Mouse (Mus musculus) urinary bladder, postnatal 14 days (tissue): ENCODE measurements around the gene Capns1.
"Not testable (repeated sequence)": the region's sequence is repeated elsewhere in the genome, so short reads cannot be mapped to it uniquely, and the experiment has no call there.

Source experiments
- DNase-seq: peaks from one replicate; pipeline ENCODE4 v3.0.0; 2021; ENCODE audit warnings: low spot score

Capns1 gene

GRCm38 (mm10) chr7:30202895-30203690 is 4.5 kb upstream of the Capns1 start:
- no peak for DNase-seq

GRCm38 (mm10) chr7:30200661-30201060 is 2.0 kb upstream of the Capns1 start:
- not testable (repeated sequence) for DNase-seq

GRCm38 (mm10) chr7:30200200-30200599 is 1.6 kb upstream of the Capns1 start:
- no peak for DNase-seq

GRCm38 (mm10) chr7:30199498-30200139 is 1.0 kb upstream of the Capns1 start:
- no peak for DNase-seq

- no peak for DNase-seq
These were observed 950 bp downstream of the Capns1 start for GRCm38 (mm10) chr7:30197592-30198129.

- DNase-seq = peak; percentile 71
These were observed 2.4 kb downstream of the Capns1 start for GRCm38 (mm10) chr7:30196171-30196570.

- DNase-seq = no peak
These were observed 3.1 kb downstream of the Capns1 start for GRCm38 (mm10) chr7:30195461-30195860.

- DNase-seq = peak; percentile 98
These were observed 3.7 kb downstream of the Capns1 start for GRCm38 (mm10) chr7:30194884-30195283.

- DNase-seq = peak; percentile 40
These were observed 4.3 kb downstream of the Capns1 start for GRCm38 (mm10) chr7:30194101-30194831.

- peak; percentile 84 for DNase-seq
These were observed 5.0 kb downstream of the Capns1 start for GRCm38 (mm10) chr7:30193581-30194100.

GRCm38 (mm10) chr7:30193013-30193412 is 5.6 kb downstream of the Capns1 start:
- DNase-seq = no peak

- DNase-seq = no peak
These were observed 6.5 kb downstream of the Capns1 start for GRCm38 (mm10) chr7:30192088-30192487.

- no peak for DNase-seq
These were observed 9.5 kb downstream of the Capns1 start for GRCm38 (mm10) chr7:30189116-30189491.

GRCm38 (mm10) chr7:30188344-30189115 is 10.1 kb downstream of the Capns1 start:
- no peak for DNase-seq

GRCm38 (mm10) chr7:30184641-30185348 is 13.8 kb downstream of the Capns1 start:
- no peak for DNase-seq

GRCm38 (mm10) chr7:30183879-30184289 is 14.7 kb downstream of the Capns1 start, which contains the start of gene Cox7a1:
Gene Cox7a1 (plus strand): TSS chr7:30184144.
- peak; percentile 90 for DNase-seq

- not testable (repeated sequence) for DNase-seq
These were observed 15.4 kb downstream of the Capns1 start for GRCm38 (mm10) chr7:30183189-30183588.

GRCm38 (mm10) chr7:30181929-30182328 is 16.7 kb downstream of the Capns1 start:
- DNase-seq = not testable (repeated sequence)

- peak; percentile 79 for DNase-seq
These were observed 17.3 kb downstream of the Capns1 start for GRCm38 (mm10) chr7:30181308-30181707.

GRCm38 (mm10) chr7:30178256-30178655 is 20.4 kb downstream of the Capns1 start:
- DNase-seq = no peak

GRCm38 (mm10) chr7:30176474-30176873 is 22.1 kb downstream of the Capns1 start:
- DNase-seq = no peak
